In the genomic region with DNA sequence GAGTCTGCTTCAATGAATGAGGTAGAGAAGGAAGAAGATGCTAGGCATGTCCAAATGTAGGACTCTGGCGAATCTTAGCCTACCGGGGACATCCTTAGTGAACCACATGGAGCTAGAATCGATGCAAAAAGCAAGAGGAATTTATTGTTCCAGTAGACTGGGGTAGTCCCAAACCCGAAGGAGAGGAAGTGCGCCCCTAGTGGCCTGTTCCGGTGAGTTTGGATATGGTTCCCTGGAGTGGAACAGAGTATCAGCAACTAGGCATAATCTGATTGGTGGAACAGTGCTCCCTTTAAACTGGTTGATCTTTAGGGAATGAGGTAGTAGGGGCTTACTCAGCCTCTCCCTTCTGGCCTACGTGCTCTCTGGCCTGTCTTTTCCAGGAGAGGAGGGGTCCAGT, we compare ENCODE assay signal across 8 mouse cellular contexts.
DNase-seq lines count a peak whose midpoint lies in the region; ATAC-seq and TF ChIP-seq lines count a peak whose summit lies in the region.

No protein-coding gene starts in this region.

- ATAC-seq in forebrain, postnatal 0 days = 0 out of 2 replicates have a peak, but pooled peaks have one; percentile 30
- no peak for ATAC-seq in lung, embryonic 14.5 days (ENCODE audit: insufficient read depth)

- DNase-seq in forebrain, postnatal 0 days = no peak
- no peak for DNase-seq in forebrain, embryonic 10.5 days (ENCODE audit: extremely low spot score, low spot score)
- DNase-seq in lung, embryonic 14.5 days = peak; percentile 56
- no peak for DNase-seq in lung, postnatal 25 days (ENCODE audit: low spot score)
- peak; percentile 15 for DNase-seq in brain, adult 2 months (ENCODE audit: low read depth, low spot score)
- DNase-seq in lung, postnatal 10 days = peak; percentile 33
- no peak for DNase-seq in frontal cortex, postnatal 25 days (ENCODE audit: low spot score in 2 of 2)
- no peak for DNase-seq in layer of hippocampus, adult 9-11 months

- H3K4me3 ChIP-seq in forebrain, postnatal 0 days (ENCODE audit: low read depth, low read length) = no peak overlapping the region
- H3K4me3 ChIP-seq in forebrain, embryonic 10.5 days = no peak overlapping the region
- H3K4me3 ChIP-seq in lung, embryonic 14.5 days (ENCODE audit: low read depth, low read length) = no peak overlapping the region

- H3K27ac ChIP-seq in forebrain, postnatal 0 days (ENCODE audit: low read depth, low read length) = no peak overlapping the region
- no peak overlapping the region for H3K27ac ChIP-seq in forebrain, embryonic 10.5 days
- no peak overlapping the region for H3K27ac ChIP-seq in lung, embryonic 14.5 days (ENCODE audit: low read depth)

- H3K4me1 ChIP-seq in forebrain, postnatal 0 days (ENCODE audit: insufficient read depth) = no peaks in the 10 kb centered on the region
- H3K4me1 ChIP-seq in forebrain, embryonic 10.5 days = peaks cover 5% of the 10 kb centered on the region; the same call in 1 of the 2 replicates
- H3K4me1 ChIP-seq in lung, embryonic 14.5 days (ENCODE audit: insufficient read depth) = peaks cover 1% of the 10 kb centered on the region; the same call in 1 of the 2 replicates

- WGBS in forebrain, postnatal 0 days = 78% methylated on average over 7 of the region's 7 CpGs
- WGBS in forebrain, embryonic 10.5 days = 80% methylated on average over 7 of the region's 7 CpGs
- 79% methylated on average over 7 of the region's 7 CpGs for WGBS in lung, embryonic 14.5 days

- no peak overlapping the region for H3K9ac ChIP-seq in forebrain, postnatal 0 days
- H3K9ac ChIP-seq in lung, embryonic 14.5 days = no peak overlapping the region

- TF ChIP-seq CTCF in forebrain, postnatal 0 days (IDR thresholded peaks at IDR 0.05; ENCODE audit: low read depth) = peak; percentile 27
- peak; percentile 53 for TF ChIP-seq CTCF in lung, embryonic 14.5 days (IDR thresholded peaks at IDR 0.05; ENCODE audit: low read depth)

- H3K9me3 ChIP-seq in forebrain, postnatal 0 days (ENCODE audit: low read length) = no peaks in the 10 kb centered on the region
- H3K9me3 ChIP-seq in forebrain, embryonic 10.5 days = no peaks in the 10 kb centered on the region
- H3K9me3 ChIP-seq in lung, embryonic 14.5 days (ENCODE audit: low read depth, low read length) = no peaks in the 10 kb centered on the region; the same call in 1 of the 2 replicates

- H3K36me3 ChIP-seq in forebrain, postnatal 0 days (ENCODE audit: insufficient read depth) = no peaks in the 10 kb centered on the region
- H3K36me3 ChIP-seq in forebrain, embryonic 10.5 days (replicated peaks) = no peaks in the 10 kb centered on the region
- no peaks in the 10 kb centered on the region for H3K36me3 ChIP-seq in lung, embryonic 14.5 days (ENCODE audit: insufficient read depth)

- no peaks in the 10 kb centered on the region for H3K27me3 ChIP-seq in forebrain, postnatal 0 days (ENCODE audit: insufficient read depth, low read length)
- H3K27me3 ChIP-seq in forebrain, embryonic 10.5 days (ENCODE audit: poor library complexity, severe bottlenecking) = no peaks in the 10 kb centered on the region
- no peaks in the 10 kb centered on the region for H3K27me3 ChIP-seq in lung, embryonic 14.5 days (ENCODE audit: insufficient read depth, low read length)

- no peak overlapping the region for H3K4me2 ChIP-seq in forebrain, postnatal 0 days (ENCODE audit: low read depth)
- H3K4me2 ChIP-seq in lung, embryonic 14.5 days = no peak overlapping the region

Comparison
In these comparisons a context has a peak if more than half of its experiments do, and no peak if none do; other contexts are left out.
1. DNase-seq: peak in lung, embryonic 14.5 days (single experiment), brain, adult 2 months (single experiment) and lung, postnatal 10 days (single experiment); none in forebrain, postnatal 0 days (single experiment), forebrain, embryonic 10.5 days (single experiment), lung, postnatal 25 days (single experiment), frontal cortex, postnatal 25 days (0 of 2) and layer of hippocampus, adult 9-11 months (single experiment).